ENCODE assay signal across 22 mouse cellular contexts in genomic region chr4:129860456-129860855, GRCm38 (mm10). TPM values are rescaled to one million over a fixed set of nuclear protein-coding genes. Genes with fewer than 3 reads are reported as not detected.
DNase-seq lines count a peak whose midpoint lies in the region; ATAC-seq and TF ChIP-seq lines count a peak whose summit lies in the region.
"Had no signal": no experiment of that assay in that cellular context is flagged by ENCODE, and none has a peak within 500 bp of the region (broad histone marks: within the 10 kb centered on the region; RNA-seq: fewer than 3 reads in every experiment).

No protein-coding gene starts in this region.

- no peak for TF ChIP-seq CTCF in spleen, adult 2 months (IDR thresholded peaks at IDR 0.05; ENCODE audit: extremely low read depth, insufficient read depth, insufficient read length, insufficient replicate concordance)
- TF ChIP-seq CTCF in CH12.LX (conservative IDR thresholded peaks at IDR 0.05 in 1 of 2, IDR thresholded peaks at IDR 0.05 in 1 of 2; ENCODE audit: low read depth in 2 of 2, low read length in 2 of 2) = no peak

- peak; percentile 71 for ATAC-seq in neutrophil, adult 5-6 weeks (ENCODE audit: extremely low read depth, insufficient number of reproducible peaks, low FRiP score, poor library complexity, severe bottlenecking)
- ATAC-seq in inflammation-experienced regulatory T-cells, adult 6 months = no peak
- ATAC-seq: CD4-positive, CD25-positive, alpha-beta regulatory T cell, adult 4 months; forebrain, embryonic 13.5 days; forebrain, embryonic 15.5 days; forebrain, postnatal 0 days had no signal

- DNase-seq in spleen, adult 2 months (ENCODE audit: low read depth in 1 of 2, low spot score in 2 of 2) = peak; percentile 46 to 54
- no peak for DNase-seq in spleen, postnatal 10 days (ENCODE audit: low spot score in 2 of 2)
- peak; percentile 53 to 60 for DNase-seq in B cell, adult 2 months
- DNase-seq in CH12.LX (ENCODE audit: extremely low read depth) = peak; percentile 56
- no peak for DNase-seq in cerebellum, adult 18-20 months
- DNase-seq in layer of hippocampus, postnatal 36 days = no peak
- DNase-seq: adrenal gland, adult 2 months; adrenal gland, postnatal 10 days; adrenal gland, postnatal 25 days; cerebellum, adult 11 months; cerebellum, adult 2 months; cerebellum, adult 9-10 months; cerebellum, postnatal 10 days; cerebellum, postnatal 25 days; forebrain, postnatal 0 days had no signal

- H3K4me3 ChIP-seq in spleen, adult 2 months (ENCODE audit: extremely low read depth, insufficient read depth, insufficient read length) = no peak overlapping the region
- H3K4me3 ChIP-seq in CH12.LX (replicated peaks in 1 of 3; ENCODE audit: low read depth in 2 of 3, low read length in 2 of 3, poor library complexity in 1 of 3) = no peak overlapping the region
- H3K4me3 ChIP-seq: embryonic facial prominence, embryonic 10.5 days; embryonic facial prominence, embryonic 12.5 days; forebrain, embryonic 13.5 days; forebrain, embryonic 15.5 days had no signal

- in situ Hi-C loops in CH12.LX (cut with MboI; ENCODE audit: low pct_ligation_motif_present, low pct_unique_long_range_greater_than_20kb, low sequenced_read_pairs) = no loop called here

- no peak for TF ChIP-seq EP300 in CH12.LX (IDR thresholded peaks at IDR 0.05; ENCODE audit: low read length)

- no peaks in the 10 kb centered on the region for H3K79me2 ChIP-seq in CH12.LX (replicated peaks; ENCODE audit: control insufficient read depth, extremely low read depth, insufficient read depth, poor library complexity, severe bottlenecking)

- H3K9ac ChIP-seq in CH12.LX (ENCODE audit: insufficient read depth, low read depth) = no peak overlapping the region
- H3K9ac ChIP-seq: embryonic facial prominence, embryonic 12.5 days; forebrain, embryonic 13.5 days; forebrain, embryonic 15.5 days; forebrain, postnatal 0 days had no signal

- no peak overlapping the region for H3K4me2 ChIP-seq in CH12.LX (ENCODE audit: insufficient read depth, low read depth, poor library complexity, severe bottlenecking)
- H3K4me2 ChIP-seq: embryonic facial prominence, embryonic 12.5 days; forebrain, embryonic 13.5 days; forebrain, embryonic 15.5 days had no signal

- no peaks in the 10 kb centered on the region for H3K27me3 ChIP-seq in spleen, adult 2 months (ENCODE audit: control insufficient read depth, insufficient read depth, low read length)
- H3K27me3 ChIP-seq in CH12.LX (replicated peaks) = no peaks in the 10 kb centered on the region
- H3K27me3 ChIP-seq: embryonic facial prominence, embryonic 12.5 days; forebrain, embryonic 13.5 days; forebrain, embryonic 15.5 days had no signal

- TF ChIP-seq RAD21 in CH12.LX (IDR thresholded peaks at IDR 0.05; ENCODE audit: low read depth, low read length) = no peak

- dilution Hi-C loops in CH12.LX (cut with MboI; ENCODE audit: extremely low pct_ligation_motif_present, extremely low pct_unique_long_range_greater_than_20kb, low sequenced_read_pairs) = no loop called here

- H3K4me1 ChIP-seq in spleen, adult 2 months (ENCODE audit: control insufficient read depth, insufficient read depth, insufficient read length) = peaks cover 8% of the 10 kb centered on the region; the same call in 1 of the 2 replicates
- peaks cover 9 to 23% of the 10 kb centered on the region in 2 experiments; a peak in 3 of 4 replicates for H3K4me1 ChIP-seq in CH12.LX (ENCODE audit: control insufficient read depth in 1 of 2, insufficient read depth in 2 of 2)
- H3K4me1 ChIP-seq: forebrain, embryonic 13.5 days had no signal

- no peak for TF ChIP-seq POLR2A in spleen, adult 2 months (IDR thresholded peaks at IDR 0.05; ENCODE audit: low read depth, low read length)
- no peak for TF ChIP-seq POLR2A in CH12.LX (IDR thresholded peaks at IDR 0.05; ENCODE audit: low read depth, low read length)

- peak overlapping the region; percentile 33; the same call in 1 of the 2 replicates for H3K27ac ChIP-seq in spleen, adult 2 months (ENCODE audit: insufficient read depth, low read length)
- H3K27ac ChIP-seq in CH12.LX (ENCODE audit: insufficient read depth, low read depth) = no peak overlapping the region
- H3K27ac ChIP-seq: embryonic facial prominence, embryonic 10.5 days; embryonic facial prominence, embryonic 12.5 days; forebrain, embryonic 13.5 days; forebrain, embryonic 15.5 days had no signal

- H3K36me3 ChIP-seq in spleen, adult 2 months (ENCODE audit: control insufficient read depth, insufficient read depth, low read length) = no peaks in the 10 kb centered on the region
- no peaks in the 10 kb centered on the region for H3K36me3 ChIP-seq in CH12.LX (replicated peaks in 1 of 2; ENCODE audit: control insufficient read depth in 1 of 2, insufficient read depth in 1 of 2, low read length in 1 of 2)
- H3K36me3 ChIP-seq: forebrain, embryonic 15.5 days had no signal

- no peaks in the 10 kb centered on the region for H3K9me3 ChIP-seq in CH12.LX (replicated peaks; ENCODE audit: low read length)
- H3K9me3 ChIP-seq: embryonic facial prominence, embryonic 10.5 days; embryonic facial prominence, embryonic 12.5 days; forebrain, embryonic 13.5 days; forebrain, embryonic 15.5 days had no signal

- WGBS in spleen, adult 2 months = 56% methylated on average over 9 of the region's 9 CpGs

TF ChIP-seq in CH12.LX, 34 proteins besides CTCF, POLR2A, EP300 and RAD21:
- no peak for TF ChIP-seq UBTF (IDR thresholded peaks at IDR 0.05; ENCODE audit: low read depth, low read length)
- no peak for TF ChIP-seq CHD1 (IDR thresholded peaks at IDR 0.05; ENCODE audit: low read depth, low read length)
- no peak for TF ChIP-seq POLR2AphosphoS2 (IDR thresholded peaks at IDR 0.05; ENCODE audit: low read depth, low read length)
- TF ChIP-seq ZKSCAN1 (IDR thresholded peaks at IDR 0.05; ENCODE audit: borderline replicate concordance, low read depth, low read length) = no peak
- no peak for TF ChIP-seq ZNF384 (IDR thresholded peaks at IDR 0.05; ENCODE audit: low read depth, low read length)
- no peak for TF ChIP-seq MXI1 (IDR thresholded peaks at IDR 0.05; ENCODE audit: low read depth, low read length)
- no peak for TF ChIP-seq IRF4 (IDR thresholded peaks at IDR 0.05; ENCODE audit: low read depth, low read length)
- TF ChIP-seq RCOR1 (conservative IDR thresholded peaks at IDR 0.05; ENCODE audit: low read depth, low read length) = no peak
- TF ChIP-seq NELFE (IDR thresholded peaks at IDR 0.05; ENCODE audit: low read depth, low read length) = no peak
- no peak for TF ChIP-seq USF2 (conservative IDR thresholded peaks at IDR 0.05; ENCODE audit: low read depth, low read length)
- no peak for TF ChIP-seq PAX5 (IDR thresholded peaks at IDR 0.05; ENCODE audit: low read length)
- TF ChIP-seq SMC3 (IDR thresholded peaks at IDR 0.05; ENCODE audit: low read depth, low read length) = no peak
- no peak for TF ChIP-seq TCF12 (IDR thresholded peaks at IDR 0.05; ENCODE audit: low read depth, low read length)
- TF ChIP-seq KAT2A (IDR thresholded peaks at IDR 0.05; ENCODE audit: insufficient replicate concordance, low read length) = no peak
- TF ChIP-seq HCFC1 (IDR thresholded peaks at IDR 0.05; ENCODE audit: low read depth, low read length) = no peak

RNA-seq across cellular contexts. Expression of gene Ptp4a2, which starts 49.4 kb away (rescaled TPM):
- polyA plus RNA-seq in spleen, adult 2 months (2012; rRNA removed) = 47.6 and 51.1 TPM in 2 replicates
- total RNA-seq in CH12.LX (2012; rRNA removed) = 113 and 163 TPM in 2 replicates
- 415 and 493 TPM in 2 replicates for total RNA-seq in CH12.LX (2014; rRNA removed)
- polyA plus RNA-seq in CH12.LX (2012; ENCODE audit: insufficient read length, low read depth) = 327 and 467 TPM in 2 replicates
- total RNA-seq in neutrophil, adult 5-6 weeks (2017) = 328 and 348 TPM in 2 replicates
- polyA plus RNA-seq in inflammation-experienced regulatory T-cells, adult 6 months (2017; shearing (Covaris generic)) = 1,000 to 10,000 TPM; 1,860 to 2,586 (median 2,027) TPM
- 100 to 1,000 TPM; 139 to 141 TPM for total RNA-seq in layer of hippocampus, postnatal 36 days (2021)

Comparison
In these comparisons a context has a peak if more than half of its experiments do, and no peak if none do; other contexts are left out.
1. DNase-seq: peak in spleen, adult 2 months (2 of 2), B cell, adult 2 months (2 of 2) and CH12.LX (single experiment); none in spleen, postnatal 10 days (0 of 2), cerebellum, adult 18-20 months (0 of 2) and layer of hippocampus, postnatal 36 days (0 of 2).